Mouse (Mus musculus): Measurements from ENCODE around the gene Sgcg. TPM values are rescaled to one million over a fixed set of nuclear protein-coding genes. Genes with fewer than 3 reads are reported as not detected.
A peak's percentile ranks its signal among the peaks of the same experiment; 100 is the strongest.

The Sgcg gene
- polyA plus RNA-seq, 1 experiment from 2014 or later: not detected

- H3K36me3 ChIP-seq (ENCODE audit: inconsistent target): no peaks in the 10 kb centered on the region
- no peaks in the 10 kb centered on the region for H3K79me2 ChIP-seq (ENCODE audit: inconsistent target)
- no peak overlapping the region for H3K27ac ChIP-seq
- WGBS (ENCODE audit: missing documents): 97% methylated on average over 6 of the region's 6 CpGs
- no peak overlapping the region for H3K4me3 ChIP-seq (ENCODE audit: inconsistent target)
Observed at GRCm38 (mm10) chr14:61211754-61212153, 46.5 kb downstream of the Sgcg start.

- no peaks in the 10 kb centered on the region for H3K79me2 ChIP-seq (ENCODE audit: inconsistent target)
- no peaks in the 10 kb centered on the region for H3K36me3 ChIP-seq (ENCODE audit: inconsistent target)
- no peak overlapping the region for H3K4me3 ChIP-seq (ENCODE audit: inconsistent target)
- WGBS (ENCODE audit: missing documents): 98% methylated on average over 5 of the region's 5 CpGs
- no peak overlapping the region for H3K27ac ChIP-seq
Observed at GRCm38 (mm10) chr14:61210111-61210510, 48.2 kb downstream of the Sgcg start.

GRCm38 (mm10) chr14:61194416-61194815 is 63.9 kb downstream of the Sgcg start:
- Histone ChIP-seq H3K27ac (no peak overlapping the region), H3K36me3 (ENCODE audit: inconsistent target) (no peaks in the 10 kb centered on the region), H3K4me3 (ENCODE audit: inconsistent target) (no peak overlapping the region), H3K79me2 (ENCODE audit: inconsistent target) (no peaks in the 10 kb centered on the region)
- 98% methylated on average over 4 of the region's 4 CpGs for WGBS (ENCODE audit: missing documents)

- Histone ChIP-seq H3K79me2 (ENCODE audit: inconsistent target) (no peaks in the 10 kb centered on the region), H3K27ac (no peak overlapping the region), H3K4me3 (ENCODE audit: inconsistent target) (no peak overlapping the region), H3K36me3 (ENCODE audit: inconsistent target) (no peaks in the 10 kb centered on the region)
- 96% methylated on average over 10 of the region's 10 CpGs for WGBS (ENCODE audit: missing documents)
Observed at GRCm38 (mm10) chr14:61192326-61192725, 66.0 kb downstream of the Sgcg start.

GRCm38 (mm10) chr14:61191904-61192303 is 66.4 kb downstream of the Sgcg start:
- no peaks in the 10 kb centered on the region for H3K79me2 ChIP-seq (ENCODE audit: inconsistent target)
- WGBS (ENCODE audit: missing documents): 96% methylated on average over 7 of the region's 7 CpGs
- H3K27ac ChIP-seq: no peak overlapping the region
- H3K4me3 ChIP-seq (ENCODE audit: inconsistent target): no peak overlapping the region
- no peaks in the 10 kb centered on the region for H3K36me3 ChIP-seq (ENCODE audit: inconsistent target)

GRCm38 (mm10) chr14:61173229-61173628 is 85.1 kb downstream of the Sgcg start:
- Histone ChIP-seq H3K27ac (no peak overlapping the region), H3K36me3 (ENCODE audit: inconsistent target) (no peaks in the 10 kb centered on the region), H3K79me2 (ENCODE audit: inconsistent target) (no peaks in the 10 kb centered on the region), H3K4me3 (ENCODE audit: inconsistent target) (peak overlapping the region; percentile 47)
- under 1% methylated on average over 35 of the region's 37 CpGs for WGBS (ENCODE audit: missing documents)

- no peak overlapping the region for H3K4me3 ChIP-seq (ENCODE audit: inconsistent target)
- H3K27ac ChIP-seq: no peak overlapping the region
- H3K36me3 ChIP-seq (ENCODE audit: inconsistent target): no peaks in the 10 kb centered on the region
- 1% methylated on average over 50 of the region's 52 CpGs for WGBS (ENCODE audit: missing documents)
- no peaks in the 10 kb centered on the region for H3K79me2 ChIP-seq (ENCODE audit: inconsistent target)
Observed at GRCm38 (mm10) chr14:61172548-61173158, 85.6 kb downstream of the Sgcg start.

GRCm38 (mm10) chr14:61171261-61171970 is 86.9 kb downstream of the Sgcg start:
- Histone ChIP-seq H3K79me2 (ENCODE audit: inconsistent target) (no peaks in the 10 kb centered on the region), H3K36me3 (ENCODE audit: inconsistent target) (no peaks in the 10 kb centered on the region), H3K4me3 (ENCODE audit: inconsistent target) (no peak overlapping the region), H3K27ac (no peak overlapping the region)
- WGBS (ENCODE audit: missing documents): 78% methylated on average over 5 of the region's 5 CpGs

Other genes starting within 250 kb of the Sgcg start
- not detected in 3 replicates for gene Tnfrsf19, start 212.0 kb downstream of the Sgcg start, polyA plus RNA-seq (2018)
- gene Sacs, start 120.0 kb downstream of the Sgcg start, polyA plus RNA-seq (2018): 0.84 to 2.5 TPM (median 1.3 TPM) in 3 replicates
- 105 to 134 TPM (median 133 TPM) in 3 replicates for gene Arl11, start 51.3 kb upstream of the Sgcg start, polyA plus RNA-seq (2018)
- 1.0 to 3.2 TPM (median 1.8 TPM) in 3 replicates for gene Ebpl, start 101.9 kb upstream of the Sgcg start, polyA plus RNA-seq (2018)
- gene Kpna3, start 181.4 kb upstream of the Sgcg start, polyA plus RNA-seq (2018): 41.3 to 59.7 TPM (median 53.6 TPM) in 3 replicates

Data from macrophage (primary cell).